Mouse (Mus musculus): ENCODE measurements at regions not wholly inside any gene's neighbourhood (a gene's known extent, or its start where the extent isn't known, plus 50 kb on each side); places are given as distances from the start of the nearest gene placed in this dataset.

GRCm38 (mm10) chr2:48544377-48544776 lies 269.5 kb upstream of the Acvr2a start:
- no peak for DNase-seq

- no peak for DNase-seq
Measured at GRCm38 (mm10) chr2:48545072-48545471, 268.8 kb upstream of the Acvr2a start.

GRCm38 (mm10) chr2:48545679-48546078 lies 268.2 kb upstream of the Acvr2a start:
- DNase-seq: no peak

GRCm38 (mm10) chr2:48546194-48546593 lies 267.7 kb upstream of the Acvr2a start:
- no peak for DNase-seq

- no peak for DNase-seq
Measured at GRCm38 (mm10) chr2:48556600-48556999, 257.3 kb upstream of the Acvr2a start.

- DNase-seq: peak in 1 of 2 experiments; percentile 9
Measured at GRCm38 (mm10) chr2:48557123-48557522, 256.8 kb upstream of the Acvr2a start.

DNA sequence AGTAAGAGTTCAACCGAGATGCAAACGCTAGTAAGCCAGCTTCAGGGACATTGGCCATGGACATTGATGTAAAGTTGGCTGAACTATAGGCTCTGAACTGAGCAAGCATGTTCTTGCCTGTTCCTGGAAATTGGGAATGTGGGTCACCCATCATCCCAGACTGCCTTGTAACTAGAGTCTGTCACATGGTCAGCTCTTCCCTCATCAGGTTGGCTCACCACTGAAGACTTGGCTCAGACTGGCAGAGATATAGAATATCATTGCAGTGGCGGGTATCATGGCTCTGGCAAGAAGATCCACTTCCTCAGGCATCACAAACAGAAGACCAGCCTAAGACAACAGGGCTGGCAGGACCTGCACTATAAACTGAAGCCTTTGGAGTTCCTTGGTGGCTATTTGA lies 255.3 kb upstream of the Acvr2a start:
- no peak for DNase-seq

- DNase-seq: no peak
Measured at GRCm38 (mm10) chr2:48563636-48564035, 250.3 kb upstream of the Acvr2a start.

DNA sequence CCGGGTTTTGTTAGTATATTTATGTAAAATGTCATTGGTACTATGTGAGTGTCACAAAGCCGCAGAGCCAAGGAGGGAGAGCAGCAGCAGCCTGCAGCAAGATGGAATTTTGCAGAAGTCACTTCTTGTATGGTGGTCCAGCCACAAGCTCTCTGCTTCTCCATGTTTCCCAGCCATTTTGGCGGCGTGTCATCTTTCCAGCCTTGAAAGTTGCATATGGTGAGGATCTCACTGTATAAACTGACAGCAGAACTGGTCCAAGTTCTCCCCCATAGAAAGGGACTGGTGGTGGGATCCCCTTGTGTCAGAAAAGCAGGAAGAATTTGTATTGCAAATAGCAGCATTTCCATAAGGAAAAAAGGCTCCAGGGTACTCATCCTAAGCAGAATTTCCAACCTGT lies 249.7 kb upstream of the Acvr2a start:
- no peak for DNase-seq

- DNase-seq: no peak
Measured at GRCm38 (mm10) chr2:48567871-48568270, 246.0 kb upstream of the Acvr2a start.

- no peak for DNase-seq
Measured at GRCm38 (mm10) chr2:48586162-48586830, 227.6 kb upstream of the Acvr2a start.

- peak in 1 of 2 experiments; percentile 7 for DNase-seq
Measured at GRCm38 (mm10) chr2:48586831-48587169, 227.1 kb upstream of the Acvr2a start.

GRCm38 (mm10) chr2:48589709-48590108 lies 224.2 kb upstream of the Acvr2a start:
- no peak for DNase-seq

- DNase-seq: no peak
Measured at GRCm38 (mm10) chr2:48597793-48598583, 215.9 kb upstream of the Acvr2a start.

GRCm38 (mm10) chr2:48599367-48599766 lies 214.5 kb upstream of the Acvr2a start:
- no peak for DNase-seq

DNA sequence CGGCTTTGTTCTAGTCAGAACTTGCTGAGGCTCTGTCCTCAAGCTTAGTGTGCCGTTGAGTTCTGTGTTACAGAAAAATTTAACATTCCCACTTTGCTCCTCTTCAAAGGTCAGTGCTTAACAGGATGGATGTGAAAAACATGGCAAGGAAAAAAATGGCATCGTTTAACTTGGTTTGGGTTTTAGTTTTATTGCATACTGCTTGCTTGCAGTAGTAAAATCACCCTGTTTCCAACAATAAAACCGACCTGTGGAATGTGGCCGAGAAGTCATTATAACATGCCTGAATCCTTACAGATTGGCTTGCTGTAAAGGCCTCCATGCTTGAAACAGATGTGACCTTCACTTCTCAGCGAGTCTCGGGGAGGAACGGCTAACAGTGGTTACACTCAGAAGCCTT lies 212.1 kb upstream of the Acvr2a start:
- no peak for DNase-seq

GRCm38 (mm10) chr2:48609466-48609865 lies 204.4 kb upstream of the Acvr2a start:
- no peak for DNase-seq

- no peak for DNase-seq
Measured at GRCm38 (mm10) chr2:48612251-48612650, 201.7 kb upstream of the Acvr2a start.

DNA sequence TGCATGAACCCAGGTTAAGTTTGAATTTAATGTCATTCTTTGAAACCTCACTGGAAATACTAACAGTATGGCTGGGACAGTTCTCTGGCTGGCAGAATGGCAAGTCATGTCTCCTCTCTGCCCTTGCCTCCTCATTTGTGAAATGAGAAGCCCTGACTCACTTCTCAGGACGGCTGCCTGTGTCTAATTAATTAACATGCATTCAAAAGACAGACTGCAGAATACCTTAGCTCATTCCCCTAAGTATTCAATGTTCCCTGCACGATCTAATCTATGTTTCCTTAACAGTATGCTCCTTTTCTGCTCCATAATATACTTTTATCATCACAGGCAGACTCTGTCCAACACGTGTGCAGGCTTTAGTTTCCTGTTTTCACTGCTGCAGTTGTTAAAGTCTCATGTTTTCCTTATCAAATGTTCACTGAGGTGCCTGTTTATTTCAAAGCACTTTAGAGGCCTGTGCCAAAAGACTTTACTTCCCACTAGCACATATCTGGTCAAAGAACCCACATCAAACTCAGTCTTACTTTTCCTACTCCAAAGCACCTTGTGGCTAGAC lies 196.7 kb upstream of the Acvr2a start:
- DNase-seq: no peak

GRCm38 (mm10) chr2:48619042-48619441 lies 194.9 kb upstream of the Acvr2a start:
- DNase-seq: no peak

GRCm38 (mm10) chr2:48620815-48621214 lies 193.1 kb upstream of the Acvr2a start:
- no peak for DNase-seq

DNA sequence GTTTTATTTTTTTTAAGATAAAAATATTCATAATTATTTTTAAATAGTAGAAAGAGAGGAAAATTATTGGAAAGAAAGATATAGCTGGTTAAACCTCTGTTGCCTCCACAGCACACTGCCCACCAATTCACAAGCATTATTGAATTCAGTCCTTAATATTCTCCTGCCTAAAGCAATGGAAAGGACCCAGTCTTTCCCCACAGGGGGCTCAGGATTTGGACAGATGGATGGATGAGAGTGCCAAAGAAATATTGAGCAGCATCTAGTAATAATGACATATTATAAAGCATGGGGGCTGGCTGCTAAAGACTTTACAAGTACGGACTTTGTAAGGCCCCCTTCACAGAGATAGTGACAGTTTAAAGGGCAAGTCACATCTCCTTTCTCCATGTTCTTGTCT lies 191.6 kb upstream of the Acvr2a start:
- DNase-seq: no peak

GRCm38 (mm10) chr2:48624040-48624439 lies 189.9 kb upstream of the Acvr2a start:
- DNase-seq: no peak

DNA sequence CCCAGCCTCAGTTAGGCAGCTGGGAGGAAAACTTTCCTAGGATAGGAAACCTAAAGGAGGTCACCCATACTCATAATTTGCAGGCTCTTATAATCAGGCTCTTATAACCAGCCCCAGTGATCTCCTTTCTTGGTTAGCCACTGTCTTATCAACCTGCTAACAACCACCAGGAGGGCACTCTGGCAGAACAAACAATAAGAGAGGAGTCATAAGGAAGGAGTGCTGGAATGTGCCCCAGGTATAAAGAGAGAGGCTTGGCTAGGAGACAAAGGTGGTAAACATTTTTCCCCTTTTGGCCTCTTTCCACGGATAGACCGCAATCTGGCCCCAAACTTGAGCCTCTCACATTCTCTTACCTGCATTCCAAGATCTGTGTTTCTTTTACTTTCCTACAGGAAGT lies 189.4 kb upstream of the Acvr2a start:
- no peak for DNase-seq

Measured in layer of hippocampus, postnatal 36 days (tissue).